Mouse (Mus musculus): Measurements from ENCODE around the gene Arl1. TPM values are rescaled to one million over a fixed set of nuclear protein-coding genes. Genes with fewer than 3 reads are reported as not detected.

Arl1 gene
- total and polyA plus RNA-seq, 3 experiments: 51.7 to 93.6 TPM; not detected in 1

- no peaks in the 10 kb centered on the region for H3K9me3 ChIP-seq (replicated peaks; ENCODE audit: insufficient read depth, low read length)
- H3K4me1 ChIP-seq (ENCODE audit: control insufficient read depth in 1 of 2, insufficient read depth in 2 of 2, low read length in 2 of 2): no peaks in the 10 kb centered on the region; a peak in 1 of 4 replicates
- no peak overlapping the region for H3K9ac ChIP-seq (ENCODE audit: control insufficient read depth, low read depth, low read length, poor library complexity, severe bottlenecking)
- no peak overlapping the region for H3K4me3 ChIP-seq (ENCODE audit: control insufficient read depth in 1 of 2, insufficient read depth in 1 of 2, low read depth in 2 of 2, low read length in 2 of 2)
- no peak overlapping the region for H3K27ac ChIP-seq (ENCODE audit: control insufficient read depth, low read depth, low read length)
- TF ChIP-seq POLR2A (IDR thresholded peaks at IDR 0.05; ENCODE audit: control insufficient read depth in 1 of 2, insufficient read depth in 1 of 2, low read depth in 1 of 2, low read length in 2 of 2, poor library complexity in 1 of 2) (no peak), MXI1 (IDR thresholded peaks at IDR 0.05; ENCODE audit: low read depth, low read length) (no peak), RCOR1 (IDR thresholded peaks at IDR 0.05; ENCODE audit: low read depth, low read length) (no peak), CHD1 (IDR thresholded peaks at IDR 0.05; ENCODE audit: low read depth, low read length) (no peak), TCF12 (IDR thresholded peaks at IDR 0.05; ENCODE audit: low read depth, low read length) (no peak), SMC3 (IDR thresholded peaks at IDR 0.05; ENCODE audit: low read depth, low read length) (no peak), CTCF (IDR thresholded peaks at IDR 0.05 in 2 of 3, conservative IDR thresholded peaks at IDR 0.05 in 1 of 3; ENCODE audit: control insufficient read depth in 1 of 3, insufficient read depth in 1 of 3, low read depth in 2 of 3, low read length in 3 of 3, poor library complexity in 1 of 3, severe bottlenecking in 1 of 3) (no peak), MAFK (IDR thresholded peaks at IDR 0.05; ENCODE audit: borderline replicate concordance, low read depth, low read length) (no peak), POLR2AphosphoS5 (IDR thresholded peaks at IDR 0.05; ENCODE audit: borderline replicate concordance, low read depth, low read length) (no peak), NELFE (IDR thresholded peaks at IDR 0.05; ENCODE audit: low read depth, low read length) (no peak), MYC (IDR thresholded peaks at IDR 0.05; ENCODE audit: low read depth, low read length) (no peak), JUND (IDR thresholded peaks at IDR 0.05; ENCODE audit: low read depth, low read length) (no peak)
- peaks cover 2 to 7% of the 10 kb centered on the region in 2 experiments for H3K36me3 ChIP-seq (ENCODE audit: control insufficient read depth in 1 of 2, insufficient read depth in 2 of 2, low read length in 2 of 2)
- DNase-seq (ENCODE audit: low read depth, low spot score): no peak
- no peaks in the 10 kb centered on the region for H3K27me3 ChIP-seq (ENCODE audit: control insufficient read depth in 1 of 2, insufficient read depth in 2 of 2, low read length in 2 of 2)
- no peaks in the 10 kb centered on the region for H3K79me2 ChIP-seq (ENCODE audit: control insufficient read depth, insufficient read depth, low read length, poor library complexity)
These were observed 10.8 kb downstream of the Arl1 start for GRCm38 (mm10) chr10:88741426-88741825.

- no peak overlapping the region for H3K27ac ChIP-seq (ENCODE audit: control insufficient read depth, low read depth, low read length)
- no peaks in the 10 kb centered on the region for H3K4me1 ChIP-seq (ENCODE audit: control insufficient read depth in 1 of 2, insufficient read depth in 2 of 2, low read length in 2 of 2)
- H3K27me3 ChIP-seq (ENCODE audit: control insufficient read depth in 1 of 2, insufficient read depth in 2 of 2, low read length in 2 of 2): no peaks in the 10 kb centered on the region
- no peak overlapping the region for H3K4me3 ChIP-seq (ENCODE audit: control insufficient read depth in 1 of 2, insufficient read depth in 1 of 2, low read depth in 2 of 2, low read length in 2 of 2)
- TF ChIP-seq RCOR1 (IDR thresholded peaks at IDR 0.05; ENCODE audit: low read depth, low read length) (no peak), BHLHE40 (IDR thresholded peaks at IDR 0.05; ENCODE audit: borderline replicate concordance, low read depth, low read length) (no peak), ZMIZ1 (IDR thresholded peaks at IDR 0.05; ENCODE audit: low read depth, low read length) (no peak), POLR2A (IDR thresholded peaks at IDR 0.05; ENCODE audit: control insufficient read depth in 1 of 2, insufficient read depth in 1 of 2, low read depth in 1 of 2, low read length in 2 of 2, poor library complexity in 1 of 2) (no peak), UBTF (IDR thresholded peaks at IDR 0.05; ENCODE audit: borderline replicate concordance, insufficient read depth, low read depth, low read length) (no peak), TAL1 (IDR thresholded peaks at IDR 0.05; ENCODE audit: low read length) (no peak), EP300 (IDR thresholded peaks at IDR 0.05; ENCODE audit: low read depth in 1 of 2, low read length in 2 of 2) (no peak), ZC3H11A (IDR thresholded peaks at IDR 0.05; ENCODE audit: low read depth, low read length) (no peak), ETS1 (IDR thresholded peaks at IDR 0.05; ENCODE audit: low read depth, low read length) (no peak), MYB (IDR thresholded peaks at IDR 0.05; ENCODE audit: low read depth, low read length) (no peak), CTCF (IDR thresholded peaks at IDR 0.05 in 2 of 3, conservative IDR thresholded peaks at IDR 0.05 in 1 of 3; ENCODE audit: control insufficient read depth in 1 of 3, insufficient read depth in 1 of 3, low read depth in 2 of 3, low read length in 3 of 3, poor library complexity in 1 of 3, severe bottlenecking in 1 of 3) (no peak)
- no peaks in the 10 kb centered on the region for H3K9me3 ChIP-seq (replicated peaks; ENCODE audit: insufficient read depth, low read length)
- H3K79me2 ChIP-seq (ENCODE audit: control insufficient read depth, insufficient read depth, low read length, poor library complexity): no peaks in the 10 kb centered on the region
- peaks cover 0 to 6% of the 10 kb centered on the region in 2 experiments; a peak in 2 of 4 replicates for H3K36me3 ChIP-seq (ENCODE audit: control insufficient read depth in 1 of 2, insufficient read depth in 2 of 2, low read length in 2 of 2)
- DNase-seq (ENCODE audit: low read depth, low spot score): no peak
- H3K9ac ChIP-seq (ENCODE audit: control insufficient read depth, low read depth, low read length, poor library complexity, severe bottlenecking): no peak overlapping the region
These were observed 31.0 kb downstream of the Arl1 start for GRCm38 (mm10) chr10:88761524-88762212.

Measured in MEL (cell line).